In the genomic region with DNA sequence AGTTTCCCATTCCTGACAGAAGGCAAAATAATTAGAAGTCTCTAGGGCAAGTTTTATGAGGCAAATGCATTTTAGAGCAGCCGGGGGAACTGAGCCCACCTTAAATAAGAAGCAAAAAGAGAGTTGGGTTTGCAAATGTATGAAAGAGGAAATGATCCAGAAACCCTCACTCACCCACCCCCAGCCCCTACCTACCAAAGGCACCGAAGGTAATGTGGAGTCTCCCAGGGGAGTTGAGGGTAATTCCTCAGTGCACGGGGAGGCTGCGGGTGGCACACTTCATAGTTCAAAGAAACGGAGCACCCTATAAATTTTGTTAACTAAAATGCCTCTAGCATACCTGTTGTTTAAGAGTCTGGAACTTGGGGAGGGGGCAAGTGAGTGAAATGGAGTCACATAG, we compare ENCODE assay signal across 23 mouse cellular contexts. TPM values are rescaled to one million over a fixed set of nuclear protein-coding genes. Genes with fewer than 3 reads are reported as not detected.
"Had no signal": no experiment of that assay in that cellular context is flagged by ENCODE, and none has a peak within 500 bp of the region (broad histone marks: within the 10 kb centered on the region; RNA-seq: fewer than 3 reads in every experiment).

No protein-coding gene starts in this region.

- H3K36me3 ChIP-seq: kidney, embryonic 15.5 days; midbrain, embryonic 12.5 days; midbrain, embryonic 15.5 days; neural tube, embryonic 12.5 days; neural tube, embryonic 15.5 days had no signal

- H3K4me1 ChIP-seq: midbrain, embryonic 12.5 days; midbrain, embryonic 15.5 days; neural tube, embryonic 12.5 days had no signal

- H3K4me2 ChIP-seq: kidney, embryonic 15.5 days; liver, embryonic 11.5 days; lung, embryonic 14.5 days; midbrain, embryonic 12.5 days; midbrain, embryonic 15.5 days; neural tube, embryonic 12.5 days; neural tube, embryonic 15.5 days had no signal

- H3K4me3 ChIP-seq: kidney, embryonic 15.5 days; midbrain, embryonic 12.5 days; midbrain, embryonic 15.5 days; neural tube, embryonic 12.5 days; neural tube, embryonic 15.5 days had no signal

- H3K9ac ChIP-seq: kidney, embryonic 15.5 days; liver, embryonic 14.5 days; liver, postnatal 0 days; lung, embryonic 14.5 days; midbrain, embryonic 12.5 days; midbrain, embryonic 15.5 days; neural tube, embryonic 12.5 days; neural tube, embryonic 15.5 days had no signal

- DNase-seq: kidney, adult 8-10 months; kidney, postnatal 14 days; kidney, postnatal 4 days; liver, postnatal 0 days; lung, embryonic 14.5 days; right cerebral cortex, adult 18-20 months; right cerebral cortex, postnatal 14 days; right cerebral cortex, postnatal 4 days; thymus, adult 2 months; thymus, postnatal 14 days; thymus, postnatal 4 days had no signal

- ATAC-seq: intestine, postnatal 0 days; liver, postnatal 0 days; lung, postnatal 0 days; midbrain, embryonic 15.5 days had no signal

- H3K9me3 ChIP-seq: kidney, embryonic 15.5 days; midbrain, embryonic 12.5 days; midbrain, embryonic 15.5 days; neural tube, embryonic 12.5 days; neural tube, embryonic 15.5 days had no signal

- H3K27me3 ChIP-seq: kidney, embryonic 15.5 days; midbrain, embryonic 12.5 days; midbrain, embryonic 15.5 days; neural tube, embryonic 12.5 days; neural tube, embryonic 15.5 days had no signal

- H3K27ac ChIP-seq: kidney, embryonic 15.5 days; liver, embryonic 14.5 days; macrophage; midbrain, embryonic 12.5 days; midbrain, embryonic 15.5 days; neural tube, embryonic 12.5 days; neural tube, embryonic 15.5 days; stomach, postnatal 0 days had no signal

RNA-seq across cellular contexts. Expression of gene Spata18, which starts 54.1 kb away (rescaled TPM):
- total RNA-seq: megakaryocyte, adult 5-6 weeks had no signal
- polyA plus RNA-seq: liver, embryonic 11.5 days; liver, embryonic 14.5 days; liver, postnatal 0 days; macrophage; neural tube, embryonic 12.5 days had no signal
